Mouse (Mus musculus): ENCODE results near the gene Ppp1r14b. TPM values are rescaled to one million over a fixed set of nuclear protein-coding genes. Genes with fewer than 3 reads are reported as not detected.
"Not testable (repeated sequence)": the region's sequence is repeated elsewhere in the genome, so short reads cannot be mapped to it uniquely, and the experiment has no call there.

Ppp1r14b gene
- polyA plus RNA-seq, 1 experiment from 2014 or later = 202 TPM

GRCm38 (mm10) chr19:6985951-6986708 is 11.4 kb downstream of the Ppp1r14b start:
- H3K4me1 ChIP-seq (ENCODE audit: control insufficient read depth, insufficient read depth, low read length) = peaks cover 18% of the 10 kb centered on the region
- peak overlapping the region; percentile 96; the same call in 1 of the 2 replicates for H3K9ac ChIP-seq (ENCODE audit: low read depth, low read length)
- H3K4me3 ChIP-seq (ENCODE audit: low read length) = peak overlapping the region; percentile 85
- no peak overlapping the region for H3K27ac ChIP-seq (ENCODE audit: low read depth, low read length)
- 76% methylated on average over 10 of the region's 10 CpGs for WGBS
- H3K27me3 ChIP-seq (ENCODE audit: control insufficient read depth, insufficient read depth, low read length) = no peaks in the 10 kb centered on the region
- no peak for ATAC-seq (ENCODE audit: low FRiP score, low TSS enrichment)
- peaks cover 22% of the 10 kb centered on the region; the same call in 1 of the 2 replicates for H3K36me3 ChIP-seq (ENCODE audit: control insufficient read depth, insufficient read depth, low read length)
- no peaks in the 10 kb centered on the region for H3K9me3 ChIP-seq (ENCODE audit: control insufficient read depth, low read length)
- H3K4me2 ChIP-seq (replicated peaks; ENCODE audit: low read depth, low read length) = peak overlapping the region; percentile 90

- H3K27me3 ChIP-seq (ENCODE audit: control insufficient read depth, insufficient read depth, low read length) = no peaks in the 10 kb centered on the region
- peak within 1 kb of the TSS; percentile 85 for H3K4me3 ChIP-seq (ENCODE audit: low read length)
- H3K36me3 ChIP-seq (ENCODE audit: control insufficient read depth, insufficient read depth, low read length) = peaks cover 20% of the 10 kb centered on the region; the same call in 1 of the 2 replicates
- ATAC-seq (ENCODE audit: low FRiP score, low TSS enrichment) = peak; percentile 56
- peaks cover 16% of the 10 kb centered on the region for H3K4me1 ChIP-seq (ENCODE audit: control insufficient read depth, insufficient read depth, low read length)
- peak within 1 kb of the TSS; percentile 69; the same call in 1 of the 2 replicates for H3K27ac ChIP-seq (ENCODE audit: low read depth, low read length)
- peak within 1 kb of the TSS; percentile 90 for H3K4me2 ChIP-seq (replicated peaks; ENCODE audit: low read depth, low read length)
- H3K9me3 ChIP-seq (ENCODE audit: control insufficient read depth, low read length) = no peaks in the 10 kb centered on the region
- H3K9ac ChIP-seq (ENCODE audit: low read depth, low read length) = peak within 1 kb of the TSS; percentile 96
- WGBS = 1% methylated on average over 75 of the region's 85 CpGs
Measured at GRCm38 (mm10) chr19:6987061-6987903, 12.5 kb downstream of the Ppp1r14b start, which contains the start of gene Vegfb. Gene Vegfb, minus strand, starts transcription at chr19:6987651.

- H3K27ac ChIP-seq (ENCODE audit: low read depth, low read length) = peak overlapping the region; percentile 69; the same call in 1 of the 2 replicates
Measured at GRCm38 (mm10) chr19:6987904-6988285, 13.1 kb downstream of the Ppp1r14b start.

GRCm38 (mm10) chr19:6989251-6989650 is 14.5 kb downstream of the Ppp1r14b start:
- 82% methylated on average over 8 of the region's 8 CpGs for WGBS
- Histone ChIP-seq H3K9ac (ENCODE audit: low read depth, low read length) (no peak overlapping the region), H3K36me3 (ENCODE audit: control insufficient read depth, insufficient read depth, low read length) (peaks cover 6% of the 10 kb centered on the region; the same call in 1 of the 2 replicates), H3K4me2 (replicated peaks; ENCODE audit: low read depth, low read length) (no peak overlapping the region), H3K27ac (ENCODE audit: low read depth, low read length) (no peak overlapping the region), H3K4me1 (ENCODE audit: control insufficient read depth, insufficient read depth, low read length) (peaks cover 23% of the 10 kb centered on the region), H3K4me3 (ENCODE audit: low read length) (no peak overlapping the region), H3K27me3 (ENCODE audit: control insufficient read depth, insufficient read depth, low read length) (no peaks in the 10 kb centered on the region), H3K9me3 (ENCODE audit: control insufficient read depth, low read length) (no peaks in the 10 kb centered on the region)
- ATAC-seq (ENCODE audit: low FRiP score, low TSS enrichment) = no peak

More at GRCm38 (mm10) chr19:6987904-6988285, 13.1 kb downstream of the Ppp1r14b start:
- peaks cover 16% of the 10 kb centered on the region; the same call in 1 of the 2 replicates for H3K36me3 ChIP-seq (ENCODE audit: control insufficient read depth, insufficient read depth, low read length)
- H3K4me3 ChIP-seq (ENCODE audit: low read length) = peak overlapping the region; percentile 85
- H3K9me3 ChIP-seq (ENCODE audit: control insufficient read depth, low read length) = no peaks in the 10 kb centered on the region
- peaks cover 17% of the 10 kb centered on the region for H3K4me1 ChIP-seq (ENCODE audit: control insufficient read depth, insufficient read depth, low read length)
- H3K9ac ChIP-seq (ENCODE audit: low read depth, low read length) = peak overlapping the region; percentile 96
- ATAC-seq (ENCODE audit: low FRiP score, low TSS enrichment) = no peak
- 2% methylated on average over 8 of the region's 8 CpGs for WGBS
- H3K27me3 ChIP-seq (ENCODE audit: control insufficient read depth, insufficient read depth, low read length) = no peaks in the 10 kb centered on the region
- peak overlapping the region; percentile 90 for H3K4me2 ChIP-seq (replicated peaks; ENCODE audit: low read depth, low read length)

GRCm38 (mm10) chr19:6990712-6991111 is 15.9 kb downstream of the Ppp1r14b start:
- Histone ChIP-seq H3K4me1 (ENCODE audit: control insufficient read depth, insufficient read depth, low read length) (peaks cover 31% of the 10 kb centered on the region), H3K27me3 (ENCODE audit: control insufficient read depth, insufficient read depth, low read length) (no peaks in the 10 kb centered on the region), H3K9me3 (ENCODE audit: control insufficient read depth, low read length) (no peaks in the 10 kb centered on the region), H3K4me3 (ENCODE audit: low read length) (no peak overlapping the region), H3K27ac (ENCODE audit: low read depth, low read length) (no peak overlapping the region), H3K4me2 (replicated peaks; ENCODE audit: low read depth, low read length) (no peak overlapping the region), H3K36me3 (ENCODE audit: control insufficient read depth, insufficient read depth, low read length) (no peaks in the 10 kb centered on the region), H3K9ac (ENCODE audit: low read depth, low read length) (no peak overlapping the region)
- no peak for ATAC-seq (ENCODE audit: low FRiP score, low TSS enrichment)
- 87% methylated on average over 6 of the region's 6 CpGs for WGBS

GRCm38 (mm10) chr19:6991166-6991565 is 16.4 kb downstream of the Ppp1r14b start:
- H3K4me2 ChIP-seq (replicated peaks; ENCODE audit: low read depth, low read length); H3K9me3 ChIP-seq (ENCODE audit: control insufficient read depth, low read length); ATAC-seq (ENCODE audit: low FRiP score, low TSS enrichment); H3K36me3 ChIP-seq (ENCODE audit: control insufficient read depth, insufficient read depth, low read length); H3K4me3 ChIP-seq (ENCODE audit: low read length); H3K27ac ChIP-seq (ENCODE audit: low read depth, low read length); H3K27me3 ChIP-seq (ENCODE audit: control insufficient read depth, insufficient read depth, low read length); H3K9ac ChIP-seq (ENCODE audit: low read depth, low read length): not testable (repeated sequence)
- peaks cover 30% of the 10 kb centered on the region for H3K4me1 ChIP-seq (ENCODE audit: control insufficient read depth, insufficient read depth, low read length)
- WGBS = 90% methylated on average over 6 of the region's 6 CpGs

- Histone ChIP-seq H3K36me3 (ENCODE audit: control insufficient read depth, insufficient read depth, low read length) (no peaks in the 10 kb centered on the region), H3K27ac (ENCODE audit: low read depth, low read length) (peak within 1 kb of the TSS; percentile 33; the same call in 1 of the 2 replicates), H3K4me3 (ENCODE audit: low read length) (peak within 1 kb of the TSS; percentile 39), H3K4me2 (replicated peaks; ENCODE audit: low read depth, low read length) (peak within 1 kb of the TSS; percentile 77), H3K27me3 (ENCODE audit: control insufficient read depth, insufficient read depth, low read length) (no peaks in the 10 kb centered on the region), H3K4me1 (ENCODE audit: control insufficient read depth, insufficient read depth, low read length) (peaks cover 28% of the 10 kb centered on the region), H3K9me3 (ENCODE audit: control insufficient read depth, low read length) (no peaks in the 10 kb centered on the region), H3K9ac (ENCODE audit: low read depth, low read length) (peak within 1 kb of the TSS; percentile 59)
- WGBS = 2% methylated on average over 37 of the region's 37 CpGs
- ATAC-seq (ENCODE audit: low FRiP score, low TSS enrichment) = peak; percentile 94
Measured at GRCm38 (mm10) chr19:6992011-6992858, 17.5 kb downstream of the Ppp1r14b start, which contains the start of gene Dnajc4. Gene Dnajc4, minus strand, starts transcription at chr19:6992572.

All from kidney, embryonic 14.5 days (tissue).